Mouse (Mus musculus): ENCODE measurements around the gene Frmd4b.

- TF ChIP-seq CTCF (IDR thresholded peaks at IDR 0.05; ENCODE audit: low read depth), result no peak
- TF ChIP-seq EP300 (IDR thresholded peaks at IDR 0.05; ENCODE audit: low read depth), result no peak
Observed at GRCm38 (mm10) chr6:97572226-97572625, 45.1 kb downstream of the Frmd4b start.

All from liver, embryonic 14.5 days (tissue).